Mouse (Mus musculus) limb, embryonic 11.5 days (tissue): ENCODE measurements around the gene Rhbdd1. TPM values are rescaled to one million over a fixed set of nuclear protein-coding genes. Genes with fewer than 3 reads are reported as not detected.

Experiments used
- ATAC-seq: fragments of 200-750 bp; cut with Nextera tagmentation; 2 replicates; pipeline ENCODE4 v1.8.0; 2017; ENCODE audit warnings: low read depth; ENCODE audit not compliant: insufficient number of reproducible peaks, low FRiP score, low TSS enrichment
- DNase-seq: peaks from one replicate; pipeline ENCODE4 v3.0.0-alpha.2; 2015; ENCODE audit warnings: low spot score
- H3K27ac ChIP-seq: fragments of 300-500 bp; sonication (generic); replicated peaks from 2 replicates; pipeline ENCODE4 v1.5.1; 2014; ENCODE audit warnings: low read depth, mild to moderate bottlenecking, low read length
- H3K27me3 ChIP-seq: fragments of 300-500 bp; sonication (generic); 2 replicates; pipeline ENCODE4 v1.6.1; 2014; ENCODE audit warnings: mild to moderate bottlenecking, low read length, mixed read lengths; ENCODE audit not compliant: control insufficient read depth, insufficient read depth
- H3K36me3 ChIP-seq: fragments of 300-500 bp; sonication (generic); 2 replicates; pipeline ENCODE4 v1.6.1; 2014; ENCODE audit warnings: mild to moderate bottlenecking, low read length, moderate library complexity, mixed read lengths; ENCODE audit not compliant: control insufficient read depth, insufficient read depth
- H3K4me1 ChIP-seq: fragments of 300-500 bp; sonication (generic); 2 replicates; pipeline ENCODE4 v1.6.1; 2014; ENCODE audit warnings: low read length, mixed read lengths; ENCODE audit not compliant: control insufficient read depth, insufficient read depth
- H3K4me2 ChIP-seq: fragments of 300-500 bp; sonication (generic); 2 replicates; pipeline ENCODE4 v1.6.1; 2014; ENCODE audit warnings: low read depth, mild to moderate bottlenecking, moderate library complexity; ENCODE audit not compliant: severe bottlenecking
- H3K4me3 ChIP-seq: fragments of 300-500 bp; sonication (generic); 2 replicates; pipeline ENCODE4 v1.5.1; 2014; ENCODE audit warnings: low read depth, low read length
- H3K9ac ChIP-seq: fragments of 300-500 bp; sonication (generic); 2 replicates; pipeline ENCODE4 v1.6.1; 2014; ENCODE audit warnings: mild to moderate bottlenecking, low read length
- H3K9me3 ChIP-seq: fragments of 300-500 bp; sonication (generic); 2 replicates; pipeline ENCODE4 v1.6.1; 2016; ENCODE audit warnings: low read length; ENCODE audit not compliant: control insufficient read depth
- WGBS: fragments of 180-500 bp; shearing (Covaris S2); extraction: QIAGEN DNeasy Blood & Tissue Kit; methylation state at CpG from one replicate; pipeline ENCODE4 v1.1.7; 2014; 5-methylcytosine and 5-hydroxymethylcytosine counted together
- polyA plus RNA-seq: library from polyadenylated mRNA; unstranded; fragments of >200 nt; fragmentation: Nextera tagmentation; extraction: Ambion mirVana; gene quantifications from 2 replicates; pipeline ENCODE4 v1.2.1, GENCODE M21; 2014

Rhbdd1 gene
- polyA plus RNA-seq, 1 experiment from 2014 or later = 6.3 TPM

DNA sequence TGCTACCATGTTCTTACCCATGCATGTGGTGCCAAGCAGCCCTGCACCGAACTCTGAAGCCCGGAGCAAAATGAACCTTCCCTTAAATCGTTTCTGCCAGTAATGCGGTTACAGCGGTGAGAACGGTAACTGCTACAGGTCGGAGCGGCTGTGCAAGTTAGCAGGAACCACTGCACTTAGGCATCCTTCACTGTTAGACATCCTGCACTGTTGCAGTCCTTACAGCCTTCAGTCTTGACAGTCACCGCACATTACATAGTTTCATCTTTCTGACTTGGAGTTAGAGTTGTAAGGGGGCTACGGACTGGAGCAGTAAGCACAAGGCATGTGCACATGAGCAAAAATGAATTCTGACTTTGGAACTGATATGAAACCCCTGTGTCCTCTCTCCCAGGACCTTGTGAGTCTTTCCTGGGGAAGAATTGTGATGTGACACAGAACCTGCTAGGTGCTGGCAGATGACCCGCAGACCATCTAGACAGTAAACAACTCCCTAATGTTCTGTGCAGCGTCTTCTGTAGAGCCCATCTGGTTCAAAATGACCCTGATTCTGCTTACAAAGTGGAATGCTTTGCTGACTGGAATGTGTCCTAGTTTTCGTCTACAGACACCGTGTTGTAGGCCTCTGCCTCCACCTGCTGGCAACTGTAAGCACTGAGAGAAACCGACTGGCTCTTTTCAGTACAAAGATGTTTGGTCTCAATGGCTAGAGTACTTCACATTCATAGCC is 116.8 kb downstream of the Rhbdd1 start:
- no peaks in the 10 kb centered on the region for H3K4me1 ChIP-seq
- no peaks in the 10 kb centered on the region for H3K36me3 ChIP-seq
- H3K27ac ChIP-seq = no peak overlapping the region
- H3K9ac ChIP-seq = no peak overlapping the region
- peak; percentile 65 for ATAC-seq
- no peaks in the 10 kb centered on the region for H3K9me3 ChIP-seq
- H3K4me3 ChIP-seq = no peak overlapping the region
- peak; percentile 78 for DNase-seq
- no peak overlapping the region for H3K4me2 ChIP-seq
- whole genome bisulfite sequencing = 64% methylated on average over 15 of the region's 15 CpGs
- H3K27me3 ChIP-seq = no peaks in the 10 kb centered on the region

DNA sequence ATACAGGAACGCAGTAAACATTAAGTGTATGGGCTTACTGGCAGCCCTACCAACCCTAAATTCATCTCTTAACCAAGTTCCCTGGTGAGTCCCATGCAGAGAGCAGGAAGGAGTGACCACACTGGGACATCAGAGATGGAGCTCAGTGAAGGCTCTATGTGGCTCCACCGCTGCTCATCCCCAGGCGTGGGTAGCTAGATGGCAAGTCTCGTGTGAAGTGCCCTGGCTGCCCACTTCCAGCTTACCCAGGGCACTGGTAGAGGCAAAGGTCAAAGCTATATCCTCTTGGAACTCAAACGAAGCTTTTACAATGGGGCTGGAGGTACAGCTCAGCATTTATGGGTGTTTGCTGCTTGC is 117.4 kb downstream of the Rhbdd1 start:
- Histone ChIP-seq H3K4me3 (no peak overlapping the region), H3K9me3 (no peaks in the 10 kb centered on the region), H3K36me3 (no peaks in the 10 kb centered on the region), H3K27me3 (no peaks in the 10 kb centered on the region), H3K4me1 (no peaks in the 10 kb centered on the region), H3K9ac (no peak overlapping the region), H3K27ac (no peak overlapping the region), H3K4me2 (no peak overlapping the region)
- 75% methylated on average over 5 of the region's 5 CpGs for WGBS
- ATAC-seq = 0 out of 2 replicates have a peak, but pooled peaks have one; percentile 9
- DNase-seq = no peak

DNA sequence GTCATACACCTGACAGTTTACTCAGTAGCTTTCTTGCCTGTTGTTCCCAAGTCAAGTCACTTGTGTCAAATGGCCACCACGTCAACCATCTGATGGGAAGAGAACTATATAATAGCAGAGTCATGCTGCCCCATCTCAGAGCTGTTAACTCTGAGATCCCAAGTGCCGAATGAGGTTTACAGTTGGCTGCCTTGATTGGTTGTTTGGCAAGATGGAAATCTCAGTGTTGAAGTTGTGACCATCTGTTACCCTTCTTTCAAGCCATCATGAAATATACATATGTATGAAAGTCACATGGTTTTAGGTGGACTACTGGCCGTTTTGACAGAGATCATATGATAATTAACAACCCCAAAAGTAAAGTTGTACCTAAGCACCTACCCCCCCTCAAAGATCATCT is 121.0 kb downstream of the Rhbdd1 start:
- no peaks in the 10 kb centered on the region for H3K27me3 ChIP-seq
- 87% methylated on average over 3 of the region's 3 CpGs for WGBS

DNA sequence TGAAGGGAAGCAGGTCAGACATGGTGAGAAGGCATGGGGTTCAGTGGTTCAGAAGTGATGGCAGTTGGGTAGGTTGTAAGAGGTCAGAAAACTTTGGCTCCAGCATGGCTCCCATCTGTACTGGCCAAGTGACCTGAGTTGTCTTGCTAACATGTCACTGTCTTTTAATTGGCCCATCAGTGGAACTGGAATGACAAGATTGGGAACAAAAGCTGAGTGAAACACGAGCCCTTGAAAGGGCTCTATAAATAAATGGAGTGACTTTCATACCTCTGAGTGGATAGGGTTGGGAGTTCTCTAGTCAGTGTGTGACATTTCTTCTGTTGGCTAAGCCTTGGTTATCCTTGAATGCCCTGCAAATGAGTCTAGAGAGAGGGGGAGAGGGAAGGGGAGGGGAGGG is 123.9 kb downstream of the Rhbdd1 start:
- no peak for DNase-seq
- H3K27ac ChIP-seq = no peak overlapping the region
- no peak overlapping the region for H3K4me2 ChIP-seq
- H3K9ac ChIP-seq = no peak overlapping the region
- H3K27me3 ChIP-seq = no peaks in the 10 kb centered on the region
- ATAC-seq = no peak
- 82% methylated on average over 1 of the region's 1 CpGs for WGBS
- no peaks in the 10 kb centered on the region for H3K4me1 ChIP-seq
- no peaks in the 10 kb centered on the region; the same call in 1 of the 2 replicates for H3K36me3 ChIP-seq
- H3K4me3 ChIP-seq = no peak overlapping the region
- no peaks in the 10 kb centered on the region for H3K9me3 ChIP-seq

More for the DNA sequence above, 121.0 kb downstream of the Rhbdd1 start:
- no peak for DNase-seq
- Histone ChIP-seq H3K4me2 (no peak overlapping the region), H3K9me3 (no peaks in the 10 kb centered on the region), H3K27ac (no peak overlapping the region), H3K4me1 (no peaks in the 10 kb centered on the region), H3K4me3 (no peak overlapping the region), H3K36me3 (no peaks in the 10 kb centered on the region), H3K9ac (no peak overlapping the region)
- ATAC-seq = no peak

DNA sequence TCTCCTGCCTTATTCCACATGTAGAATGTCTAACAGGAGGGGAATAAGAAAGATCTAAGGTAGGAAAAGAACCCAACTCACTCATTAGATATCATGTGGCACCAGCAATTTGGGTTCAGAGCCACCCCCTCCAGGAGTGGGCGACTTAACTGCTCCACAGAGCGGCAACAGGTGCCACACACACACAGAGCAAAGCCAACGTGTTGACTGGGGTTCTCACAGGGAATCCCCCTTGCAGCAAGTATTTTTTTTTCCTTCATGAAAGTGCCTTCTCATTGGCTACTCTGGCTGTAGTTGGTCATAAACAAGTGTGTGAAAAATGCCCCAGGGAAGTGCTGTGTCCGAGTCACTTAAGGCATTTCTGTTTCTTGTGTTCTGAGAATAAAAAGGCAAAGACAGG is 127.3 kb downstream of the Rhbdd1 start:
- Histone ChIP-seq H3K36me3 (no peaks in the 10 kb centered on the region; the same call in 1 of the 2 replicates), H3K9ac (no peak overlapping the region), H3K27ac (no peak overlapping the region), H3K4me1 (no peaks in the 10 kb centered on the region), H3K9me3 (no peaks in the 10 kb centered on the region), H3K27me3 (no peaks in the 10 kb centered on the region), H3K4me3 (no peak overlapping the region), H3K4me2 (no peak overlapping the region)
- 35% methylated on average over 4 of the region's 4 CpGs for WGBS
- ATAC-seq (no peak), DNase-seq (no peak)

DNA sequence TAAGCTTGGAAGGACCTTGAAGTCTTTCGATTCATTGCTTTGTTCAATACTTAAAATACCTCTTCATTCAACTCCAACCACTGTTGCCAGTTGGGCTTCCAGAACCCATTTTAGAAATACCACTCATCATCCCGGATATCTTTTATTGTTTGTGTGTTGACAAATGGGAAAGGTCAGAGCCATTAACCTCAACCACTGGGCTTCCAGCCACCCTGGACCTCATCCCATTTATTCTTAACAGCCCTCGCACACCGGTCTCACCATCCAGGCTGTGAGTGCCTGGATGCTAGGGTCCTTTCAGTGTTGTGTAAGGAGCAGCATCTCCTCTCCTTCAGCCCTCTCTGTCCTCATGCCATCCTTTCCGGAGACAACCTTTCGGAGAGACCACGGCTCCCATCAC is 129.8 kb downstream of the Rhbdd1 start:
- H3K27me3 ChIP-seq = no peaks in the 10 kb centered on the region
- no peaks in the 10 kb centered on the region for H3K9me3 ChIP-seq
- H3K4me3 ChIP-seq = no peak overlapping the region
- no peak for DNase-seq
- no peak overlapping the region for H3K4me2 ChIP-seq
- ATAC-seq = no peak
- H3K9ac ChIP-seq = no peak overlapping the region
- H3K4me1 ChIP-seq = no peaks in the 10 kb centered on the region
- H3K27ac ChIP-seq = no peak overlapping the region
- WGBS = 82% methylated on average over 7 of the region's 7 CpGs
- H3K36me3 ChIP-seq = no peaks in the 10 kb centered on the region; the same call in 1 of the 2 replicates

DNA sequence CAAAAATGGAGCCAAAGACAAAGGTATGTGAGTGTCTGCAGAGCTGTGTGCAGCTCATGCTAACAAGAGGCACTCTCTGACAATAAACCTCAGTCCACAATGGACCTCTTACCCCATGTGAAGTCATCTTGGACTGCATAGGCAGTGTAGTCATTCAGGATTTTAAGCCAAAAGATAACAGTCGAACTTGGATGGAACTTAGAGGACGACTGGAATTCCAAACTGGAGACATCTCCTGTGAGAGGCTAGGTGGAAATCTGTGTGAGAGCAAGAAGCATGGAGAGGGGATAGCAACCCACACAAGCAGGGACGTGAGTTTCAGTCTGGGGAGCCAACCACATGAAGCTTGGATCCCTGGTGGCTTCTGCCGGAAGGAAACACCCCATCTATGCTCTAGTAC is 133.6 kb downstream of the Rhbdd1 start:
- no peaks in the 10 kb centered on the region for H3K27me3 ChIP-seq

DNA sequence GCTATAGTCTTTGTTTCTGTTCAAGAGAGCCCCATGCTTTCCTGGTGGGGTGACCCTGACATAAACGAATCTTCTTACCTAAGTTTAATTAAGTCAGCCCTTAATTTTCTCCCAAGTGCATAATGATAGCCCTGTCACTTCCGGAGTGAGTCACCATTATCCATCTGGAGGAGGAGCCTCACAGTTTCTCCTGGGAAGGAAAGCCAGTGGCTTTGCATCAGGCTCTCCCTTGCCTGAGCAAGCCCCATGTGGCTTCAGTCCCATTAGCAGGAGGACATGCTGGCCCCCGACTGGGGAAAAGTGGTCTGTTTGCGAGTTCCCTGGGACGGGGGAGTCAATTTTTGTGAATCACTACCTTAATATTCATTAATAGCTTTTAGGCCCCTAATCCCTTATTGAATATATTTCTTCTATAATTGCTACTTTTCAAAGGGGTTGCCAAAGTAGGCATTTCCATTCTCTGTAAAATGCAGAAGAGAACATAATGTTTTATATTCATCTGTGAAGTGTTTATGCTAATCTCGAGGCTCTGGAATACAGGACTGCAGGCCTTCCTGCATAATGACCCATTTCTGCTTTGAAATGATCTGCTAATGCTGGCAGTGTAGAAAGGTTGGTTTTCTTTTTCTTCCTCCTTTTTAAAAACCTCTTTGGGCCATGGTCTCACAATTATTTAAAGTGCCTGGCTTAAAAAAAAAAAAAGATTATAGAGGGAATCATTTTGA is 135.8 kb downstream of the Rhbdd1 start:
- Histone ChIP-seq H3K4me1 (peaks cover 3% of the 10 kb centered on the region; the same call in 1 of the 2 replicates), H3K9ac (no peak overlapping the region), H3K4me2 (no peak overlapping the region), H3K4me3 (no peak overlapping the region), H3K27me3 (no peaks in the 10 kb centered on the region), H3K27ac (no peak overlapping the region), H3K9me3 (no peaks in the 10 kb centered on the region), H3K36me3 (no peaks in the 10 kb centered on the region)
- ATAC-seq = no peak
- no peak for DNase-seq
- 25% methylated on average over 6 of the region's 6 CpGs for WGBS

More for the DNA sequence above, 133.6 kb downstream of the Rhbdd1 start:
- H3K27ac ChIP-seq = no peak overlapping the region
- H3K4me3 ChIP-seq = no peak overlapping the region
- ATAC-seq (no peak), DNase-seq (no peak)
- no peaks in the 10 kb centered on the region for H3K36me3 ChIP-seq
- WGBS = 87% methylated on average over 4 of the region's 4 CpGs
- H3K9ac ChIP-seq = no peak overlapping the region
- H3K9me3 ChIP-seq = no peaks in the 10 kb centered on the region
- H3K4me2 ChIP-seq = no peak overlapping the region
- peaks cover 3% of the 10 kb centered on the region; the same call in 1 of the 2 replicates for H3K4me1 ChIP-seq
